Mouse (Mus musculus) left cerebral cortex, postnatal 10 days (tissue): ENCODE results near the gene Xrra1. TPM values are rescaled to one million over a fixed set of nuclear protein-coding genes. Genes with fewer than 3 reads are reported as not detected.
"Not testable (repeated sequence)": the region's sequence is repeated elsewhere in the genome, so short reads cannot be mapped to it uniquely, and the experiment has no call there.

Source experiments
- DNase-seq, 2 experiments: peaks; one replicate each; pipeline ENCODE4 v3.0.0; 2021 to 2022; ENCODE audit warnings: low spot score in 2 of 2, mixed read lengths in 1 of 2; ENCODE audit errors: extremely low spot score in 1 of 2
- intact Hi-C: fragments of 180-260 bp; cut with DNase I; formaldehyde crosslinking; loops from one replicate; pipeline ENCODE4 v1.15.1; 2025
- total RNA-seq, 2 experiments: library from RNA; stranded (reverse); gene quantifications; 2 replicates each; pipeline ENCODE4 v1.2.3; 2021

Xrra1 gene
- total RNA-seq: 1 to 10 TPM; 1.3 to 1.5 TPM

GRCm38 (mm10) chr7:99858813-99859585 is at the start of gene Xrra1:
TSS of gene Xrra1 (plus strand) at chr7:99859116.
- intact Hi-C loops: no loop called here
- peak; percentile 98 to 99 for DNase-seq

- intact Hi-C loops: loop anchor here (5.0 kb wide), 1 partner anchor 61 kb away; no protein-coding TSS in a partner anchor
- no peak for DNase-seq
Observed at GRCm38 (mm10) chr7:99810814-99811213, 48.1 kb upstream of the Xrra1 start.

GRCm38 (mm10) chr7:99811661-99812060 is 47.3 kb upstream of the Xrra1 start:
- DNase-seq: no peak
- intact Hi-C loops: loop anchor here (5.0 kb wide), 1 partner anchor 61 kb away; no protein-coding TSS in a partner anchor

GRCm38 (mm10) chr7:99813394-99813793 is 45.5 kb upstream of the Xrra1 start:
- no peak for DNase-seq
- intact Hi-C loops: loop anchor here (5.0 kb wide), 1 partner anchor 59 kb away; no protein-coding TSS in a partner anchor

- intact Hi-C loops, DNase-seq: not testable (repeated sequence)
Observed at GRCm38 (mm10) chr7:99818181-99818725, 40.7 kb upstream of the Xrra1 start.

- intact Hi-C loops: no loop called here
- no peak for DNase-seq
Observed at GRCm38 (mm10) chr7:99821953-99822352, 37.0 kb upstream of the Xrra1 start.

GRCm38 (mm10) chr7:99822426-99822825 is 36.5 kb upstream of the Xrra1 start:
- DNase-seq: no peak

GRCm38 (mm10) chr7:99823045-99823663 is 35.8 kb upstream of the Xrra1 start:
- intact Hi-C loops: no loop called here
- no peak for DNase-seq

More at GRCm38 (mm10) chr7:99822426-99822825, 36.5 kb upstream of the Xrra1 start:
- intact Hi-C loops: no loop called here

GRCm38 (mm10) chr7:99824649-99825483 is 34.0 kb upstream of the Xrra1 start:
- intact Hi-C loops: no loop called here
- DNase-seq: no peak

- intact Hi-C loops: no loop called here
- DNase-seq: no peak
Observed at GRCm38 (mm10) chr7:99825511-99825910, 33.4 kb upstream of the Xrra1 start.

- intact Hi-C loops: no loop called here
- no peak for DNase-seq
Observed at GRCm38 (mm10) chr7:99826096-99826495, 32.8 kb upstream of the Xrra1 start.

- DNase-seq: peak; percentile 83 to 95
- intact Hi-C loops: no loop called here
Observed at GRCm38 (mm10) chr7:99828083-99828570, 30.8 kb upstream of the Xrra1 start, which contains the start of gene Neu3. TSS of gene Neu3 (minus strand) at chr7:99828417.

GRCm38 (mm10) chr7:99833115-99833845 is 25.6 kb upstream of the Xrra1 start:
- intact Hi-C loops: no loop called here
- no peak for DNase-seq

- intact Hi-C loops: no loop called here
- DNase-seq: no peak
Observed at GRCm38 (mm10) chr7:99833846-99834222, 25.1 kb upstream of the Xrra1 start.

GRCm38 (mm10) chr7:99834314-99834853 is 24.5 kb upstream of the Xrra1 start:
- DNase-seq: no peak
- intact Hi-C loops: no loop called here

- DNase-seq: no peak
- intact Hi-C loops: no loop called here
Observed at GRCm38 (mm10) chr7:99836781-99837180, 22.1 kb upstream of the Xrra1 start.

GRCm38 (mm10) chr7:99837358-99838071 is 21.4 kb upstream of the Xrra1 start:
- intact Hi-C loops: no loop called here
- DNase-seq: no peak
